Mouse (Mus musculus): Measurements from ENCODE around the gene Chid1. TPM values are rescaled to one million over a fixed set of nuclear protein-coding genes. Genes with fewer than 3 reads are reported as not detected.
"Not testable (repeated sequence)": the region's sequence is repeated elsewhere in the genome, so short reads cannot be mapped to it uniquely, and the experiment has no call there.

Gene Chid1
- polyA plus RNA-seq, 1 experiment from 2014 or later: 15.6 TPM

GRCm38 (mm10) chr7:141451928-141452327, 87.7 kb downstream of the Chid1 start:
- no peak for ATAC-seq
- H3K9me3 ChIP-seq (ENCODE audit: low read length): no peaks in the 10 kb centered on the region

DNA sequence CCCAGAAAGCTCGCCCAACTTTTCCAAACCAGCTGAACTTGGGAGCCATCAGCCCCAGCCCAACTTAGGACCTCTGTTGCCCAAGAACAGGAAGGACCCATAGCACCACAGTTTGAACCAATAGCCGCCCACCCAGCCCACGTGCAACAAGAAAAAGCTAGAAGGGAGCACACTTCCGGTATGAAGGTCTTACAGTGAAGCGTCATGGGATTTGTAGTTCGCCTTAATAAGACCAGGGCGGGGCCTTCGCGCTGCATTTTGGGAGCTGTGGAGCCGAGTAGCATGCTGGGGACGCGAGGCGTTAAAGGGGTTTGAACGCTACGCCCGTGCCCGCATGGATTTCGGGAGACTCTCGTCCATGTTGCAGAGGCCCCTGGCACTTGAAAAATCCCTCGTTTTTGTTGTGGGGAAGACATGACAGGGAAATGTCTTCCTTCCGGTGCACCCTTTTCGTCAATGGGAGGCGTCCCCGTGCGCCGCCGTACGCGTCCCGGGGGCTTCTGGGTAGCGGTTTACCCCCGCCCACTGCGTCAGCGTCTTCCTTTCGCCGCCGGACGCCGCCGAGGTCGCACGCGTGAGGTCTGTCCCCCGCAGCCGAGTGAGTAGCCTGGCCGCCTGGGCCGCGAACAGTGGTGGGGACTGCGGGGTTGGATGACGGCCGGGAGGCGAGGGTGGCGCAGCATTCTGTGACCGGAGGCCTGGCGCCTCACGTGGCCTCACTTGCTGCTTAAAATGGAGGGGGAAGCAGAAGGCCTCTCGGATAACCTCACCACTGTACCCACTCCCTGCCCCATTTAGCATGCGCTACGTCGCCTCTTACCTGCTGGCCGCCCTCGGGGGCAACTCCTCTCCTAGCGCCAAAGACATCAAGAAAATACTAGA, 92.3 kb downstream of the Chid1 start, which contains the start of gene Rplp2:
Rplp2 (plus strand) TSS at position 261 of the 882 bp plus-strand sequence.
- peak; percentile 97 for DNase-seq (ENCODE audit: low spot score)
- Histone ChIP-seq H3K27me3 (replicated peaks; ENCODE audit: insufficient read depth, low read length) (no peaks in the 10 kb centered on the region), H3K9ac (replicated peaks; ENCODE audit: low read depth) (peak within 1 kb of the TSS; percentile 76), H3K4me1 (ENCODE audit: insufficient read depth, low read depth, low read length) (peaks cover 8% of the 10 kb centered on the region), H3K4me2 (replicated peaks; ENCODE audit: low read depth, low read length) (peak within 1 kb of the TSS; percentile 68), H3K9me3 (ENCODE audit: low read length) (no peaks in the 10 kb centered on the region), H3K27ac (ENCODE audit: low read length) (peak within 1 kb of the TSS; percentile 79), H3K4me3 (ENCODE audit: low read depth, low read length) (peak within 1 kb of the TSS; percentile 72), H3K36me3 (ENCODE audit: insufficient read depth, low read length) (no peaks in the 10 kb centered on the region)
- peak; percentile 94 for ATAC-seq
- TF ChIP-seq EP300 (IDR thresholded peaks at IDR 0.05) (peak; percentile 70), CTCF (IDR thresholded peaks at IDR 0.05) (peak; percentile 20; the same call in 1 of the 2 replicates)
- under 1% methylated on average over 57 of the region's 63 CpGs for WGBS

More at GRCm38 (mm10) chr7:141451928-141452327, 87.7 kb downstream of the Chid1 start:
- Histone ChIP-seq H3K36me3 (ENCODE audit: insufficient read depth, low read length) (no peaks in the 10 kb centered on the region), H3K4me3 (ENCODE audit: low read depth, low read length) (no peak overlapping the region), H3K27ac (ENCODE audit: low read length) (no peak overlapping the region), H3K27me3 (replicated peaks; ENCODE audit: insufficient read depth, low read length) (no peaks in the 10 kb centered on the region), H3K4me1 (ENCODE audit: insufficient read depth, low read depth, low read length) (peaks cover 14% of the 10 kb centered on the region; the same call in 1 of the 2 replicates), H3K9ac (replicated peaks; ENCODE audit: low read depth) (no peak overlapping the region), H3K4me2 (replicated peaks; ENCODE audit: low read depth, low read length) (no peak overlapping the region)
- TF ChIP-seq EP300 (IDR thresholded peaks at IDR 0.05) (no peak), CTCF (IDR thresholded peaks at IDR 0.05) (no peak)
- DNase-seq (ENCODE audit: low spot score): no peak

- not testable (repeated sequence) for H3K4me2 ChIP-seq (replicated peaks; ENCODE audit: low read depth, low read length); H3K27ac ChIP-seq (ENCODE audit: low read length); H3K36me3 ChIP-seq (ENCODE audit: insufficient read depth, low read length); DNase-seq (ENCODE audit: low spot score); H3K4me3 ChIP-seq (ENCODE audit: low read depth, low read length); H3K9me3 ChIP-seq (ENCODE audit: low read length); ATAC-seq; H3K9ac ChIP-seq (replicated peaks; ENCODE audit: low read depth); H3K27me3 ChIP-seq (replicated peaks; ENCODE audit: insufficient read depth, low read length); H3K4me1 ChIP-seq (ENCODE audit: insufficient read depth, low read depth, low read length)
- WGBS: 70% methylated on average over 3 of the region's 3 CpGs
These were observed 93.3 kb downstream of the Chid1 start for GRCm38 (mm10) chr7:141446374-141446773.

DNA sequence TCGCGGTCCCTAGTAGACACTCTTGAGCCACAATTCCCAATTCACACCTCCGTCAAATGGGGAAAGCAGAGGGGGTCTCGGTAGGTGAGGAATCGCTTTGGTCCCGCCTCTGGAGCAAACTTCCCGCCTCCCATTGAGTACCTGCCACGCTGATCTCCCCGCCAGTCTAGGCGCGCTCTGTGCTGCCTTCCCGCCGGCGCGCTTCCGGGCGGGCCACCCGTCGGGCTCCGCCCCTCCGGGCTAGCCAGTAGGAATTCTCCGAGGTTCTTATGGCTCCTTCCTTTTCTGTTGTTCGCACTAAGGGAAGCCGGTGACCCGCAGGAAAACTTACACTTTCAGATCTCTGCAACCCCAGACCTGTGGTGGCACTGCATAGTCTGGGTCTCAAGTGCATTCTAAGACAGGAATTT, 95.8 kb downstream of the Chid1 start, which contains the start of gene Pidd1:
Pidd1 (minus strand) TSS at position 198 of the 410 bp plus-strand sequence.
- peak within 1 kb of the TSS; percentile 71 for H3K4me2 ChIP-seq (replicated peaks; ENCODE audit: low read depth, low read length)
- H3K4me3 ChIP-seq (ENCODE audit: low read depth, low read length): peak within 1 kb of the TSS; percentile 34
- H3K36me3 ChIP-seq (ENCODE audit: insufficient read depth, low read length): no peaks in the 10 kb centered on the region
- DNase-seq (ENCODE audit: low spot score) (peak; percentile 89), ATAC-seq (peak; percentile 48)
- H3K4me1 ChIP-seq (ENCODE audit: insufficient read depth, low read depth, low read length): peaks cover 12% of the 10 kb centered on the region
- H3K9me3 ChIP-seq (ENCODE audit: low read length): no peaks in the 10 kb centered on the region
- no peak within 1 kb of the TSS; the same call in 1 of the 2 replicates for H3K9ac ChIP-seq (replicated peaks; ENCODE audit: low read depth)
- TF ChIP-seq CTCF (IDR thresholded peaks at IDR 0.05) (no peak), EP300 (IDR thresholded peaks at IDR 0.05) (no peak)
- H3K27me3 ChIP-seq (replicated peaks; ENCODE audit: insufficient read depth, low read length): no peaks in the 10 kb centered on the region
- under 1% methylated on average over 25 of the region's 25 CpGs for WGBS
- peak within 1 kb of the TSS; percentile 4; the same call in 1 of the 2 replicates for H3K27ac ChIP-seq (ENCODE audit: low read length)

Other genes starting within 250 kb of the Chid1 start
- gene Drd4, start 247.9 kb downstream of the Chid1 start, polyA plus RNA-seq (2015; fragmentation: Nextera tagmentation; extraction: Ambion mirVana): 0.12 and 0.17 TPM in 2 replicates
- gene Deaf1, start 212.2 kb downstream of the Chid1 start, polyA plus RNA-seq (2015; fragmentation: Nextera tagmentation; extraction: Ambion mirVana): 35.7 and 40.8 TPM in 2 replicates
- 34.7 and 44.1 TPM in 2 replicates for gene Tmem80, start 212.1 kb downstream of the Chid1 start, polyA plus RNA-seq (2015; fragmentation: Nextera tagmentation; extraction: Ambion mirVana)
- 67.6 and 73.1 TPM in 2 replicates for gene Eps8l2, start 201.0 kb downstream of the Chid1 start, polyA plus RNA-seq (2015; fragmentation: Nextera tagmentation; extraction: Ambion mirVana)
- gene Taldo1, start 147.7 kb downstream of the Chid1 start, polyA plus RNA-seq (2015; fragmentation: Nextera tagmentation; extraction: Ambion mirVana): 260 and 276 TPM in 2 replicates
- 49.8 and 52.3 TPM in 2 replicates for gene Gatd1, start 125.7 kb downstream of the Chid1 start, polyA plus RNA-seq (2015; fragmentation: Nextera tagmentation; extraction: Ambion mirVana)
- 0.25 TPM in 2 replicates for gene Cend1, start 110.4 kb downstream of the Chid1 start, polyA plus RNA-seq (2015; fragmentation: Nextera tagmentation; extraction: Ambion mirVana)
- 9.8 and 12.3 TPM in 2 replicates for gene Slc25a22, start 102.0 kb downstream of the Chid1 start, polyA plus RNA-seq (2015; fragmentation: Nextera tagmentation; extraction: Ambion mirVana)
- gene Pidd1, start 95.8 kb downstream of the Chid1 start, polyA plus RNA-seq (2015; fragmentation: Nextera tagmentation; extraction: Ambion mirVana): 1.7 and 1.8 TPM in 2 replicates
- 878 and 910 TPM in 2 replicates for gene Rplp2, start 92.5 kb downstream of the Chid1 start, polyA plus RNA-seq (2015; fragmentation: Nextera tagmentation; extraction: Ambion mirVana)
- gene Pnpla2, start 84.7 kb downstream of the Chid1 start, polyA plus RNA-seq (2015; fragmentation: Nextera tagmentation; extraction: Ambion mirVana): 96.0 and 116 TPM in 2 replicates
- gene Cracr2b, start 78.8 kb downstream of the Chid1 start, polyA plus RNA-seq (2015; fragmentation: Nextera tagmentation; extraction: Ambion mirVana): 74.9 and 82.0 TPM in 2 replicates
- 45.1 and 49.6 TPM in 2 replicates for gene Cd151, start 72.5 kb downstream of the Chid1 start, polyA plus RNA-seq (2015; fragmentation: Nextera tagmentation; extraction: Ambion mirVana)
- gene Polr2l, start 64.7 kb downstream of the Chid1 start, polyA plus RNA-seq (2015; fragmentation: Nextera tagmentation; extraction: Ambion mirVana): 48.0 and 50.5 TPM in 2 replicates
- 100 and 107 TPM in 2 replicates for gene Tspan4, start 64.6 kb downstream of the Chid1 start, polyA plus RNA-seq (2015; fragmentation: Nextera tagmentation; extraction: Ambion mirVana)
- 42.6 and 45.5 TPM in 2 replicates for gene Ap2a2, start 22.3 kb upstream of the Chid1 start, polyA plus RNA-seq (2015; fragmentation: Nextera tagmentation; extraction: Ambion mirVana)
- gene Muc6, start 115.5 kb upstream of the Chid1 start, polyA plus RNA-seq (2015; fragmentation: Nextera tagmentation; extraction: Ambion mirVana): 0.07 TPM in 2 replicates
- gene Muc2, start 150.5 kb upstream of the Chid1 start, polyA plus RNA-seq (2015; fragmentation: Nextera tagmentation; extraction: Ambion mirVana): 0.26 and 0.36 TPM in 2 replicates
- 0.30 and 0.52 TPM in 2 replicates for gene Muc5ac, start 249.1 kb upstream of the Chid1 start, polyA plus RNA-seq (2015; fragmentation: Nextera tagmentation; extraction: Ambion mirVana)